11 mouse cellular contexts compared by ENCODE assay signal in the genomic region with DNA sequence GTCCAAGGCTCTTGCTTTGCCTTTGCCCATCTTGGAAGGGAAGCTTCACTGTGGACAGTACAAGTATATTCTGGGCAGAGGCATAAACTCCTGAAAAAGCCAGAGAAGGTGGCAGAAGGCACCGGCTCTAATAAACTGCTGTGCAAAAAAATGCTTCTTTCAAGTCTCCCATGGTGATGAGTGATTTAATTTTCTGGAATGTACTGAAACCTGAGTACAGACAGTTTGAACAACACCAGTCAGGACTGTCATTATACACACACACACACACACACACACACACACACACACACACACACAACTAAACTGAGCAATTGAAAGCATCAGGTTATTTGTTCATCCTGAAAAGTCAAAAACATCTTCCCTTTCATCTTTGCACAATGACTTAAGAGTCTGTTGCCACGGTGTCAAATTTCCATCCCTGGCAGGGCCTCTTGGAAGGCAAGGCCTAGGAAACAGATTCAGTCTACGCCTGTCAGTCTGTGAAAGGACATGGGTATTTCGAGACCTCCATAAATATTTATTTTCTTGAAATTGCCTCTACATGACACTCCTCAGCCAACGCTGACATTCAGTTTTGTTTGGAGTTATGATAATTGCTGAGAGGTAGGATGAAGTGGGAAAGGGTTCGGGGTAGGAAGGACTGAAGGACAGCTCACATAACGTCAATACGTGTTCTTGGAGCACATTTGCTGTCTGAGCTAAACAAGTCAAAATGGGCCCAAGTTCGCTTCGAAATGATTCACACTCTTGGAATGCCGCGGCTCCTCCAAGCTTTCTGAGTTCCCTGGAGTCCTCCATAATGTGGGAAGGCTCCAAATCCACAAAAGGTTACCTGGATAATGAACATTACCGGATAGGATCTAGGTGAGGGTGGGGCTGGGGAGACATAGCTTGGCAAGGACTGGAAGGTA.
DNase-seq lines count a peak whose midpoint lies in the region; ATAC-seq and TF ChIP-seq lines count a peak whose summit lies in the region.
"Had no signal": no experiment of that assay in that cellular context is flagged by ENCODE, and none has a peak within 500 bp of the region (broad histone marks: within the 10 kb centered on the region; RNA-seq: fewer than 3 reads in every experiment).

No protein-coding gene starts in this region.

- no peak overlapping the region for H3K4me3 ChIP-seq in midbrain, embryonic 10.5 days
- H3K4me3 ChIP-seq in midbrain, embryonic 13.5 days (replicated peaks) = no peak overlapping the region
- H3K4me3 ChIP-seq in olfactory bulb, adult 2 months (ENCODE audit: insufficient read depth, low read depth, low read length) = no peak overlapping the region
- no peak overlapping the region for H3K4me3 ChIP-seq in liver, embryonic 12.5 days
- H3K4me3 ChIP-seq: limb, embryonic 13.5 days; myocyte had no signal

- no peak overlapping the region for H3K9ac ChIP-seq in midbrain, embryonic 13.5 days (replicated peaks)
- no peak overlapping the region for H3K9ac ChIP-seq in liver, embryonic 12.5 days
- H3K9ac ChIP-seq: limb, embryonic 13.5 days had no signal

- no peak for TF ChIP-seq POLR2A in olfactory bulb, adult 2 months (IDR thresholded peaks at IDR 0.05; ENCODE audit: insufficient read depth, low read depth, low read length)

- H3K4me2 ChIP-seq in midbrain, embryonic 13.5 days (replicated peaks) = no peak overlapping the region
- H3K4me2 ChIP-seq in liver, embryonic 12.5 days = no peak overlapping the region
- H3K4me2 ChIP-seq: limb, embryonic 13.5 days had no signal

- peak; percentile 47 to 61 for DNase-seq in heart, adult 18-20 months
- no peak for DNase-seq in heart, adult 8-10 months (ENCODE audit: low spot score)
- peak; percentile 17 for DNase-seq in midbrain, embryonic 10.5 days (ENCODE audit: low spot score)
- DNase-seq in embryo, embryonic 11 days = peak; percentile 50
- DNase-seq: adrenal gland, postnatal 14 days; cerebellum, postnatal 14 days had no signal

- no peak for TF ChIP-seq CTCF in olfactory bulb, adult 2 months (IDR thresholded peaks at IDR 0.05; ENCODE audit: insufficient read depth, low read depth, low read length)

- no peak for ATAC-seq in midbrain, embryonic 13.5 days
- ATAC-seq in liver, embryonic 12.5 days = no peak

- H3K27me3 ChIP-seq in midbrain, embryonic 10.5 days (ENCODE audit: low read depth, poor library complexity, severe bottlenecking) = no peaks in the 10 kb centered on the region
- no peaks in the 10 kb centered on the region for H3K27me3 ChIP-seq in midbrain, embryonic 13.5 days
- H3K27me3 ChIP-seq in liver, embryonic 12.5 days (replicated peaks) = no peaks in the 10 kb centered on the region
- H3K27me3 ChIP-seq: limb, embryonic 13.5 days had no signal

- H3K4me1 ChIP-seq in midbrain, embryonic 10.5 days = peaks cover 29% of the 10 kb centered on the region
- peaks cover 24% of the 10 kb centered on the region for H3K4me1 ChIP-seq in midbrain, embryonic 13.5 days (replicated peaks)
- peaks cover 29% of the 10 kb centered on the region for H3K4me1 ChIP-seq in olfactory bulb, adult 2 months (ENCODE audit: control insufficient read depth, insufficient read depth, low read length)
- no peaks in the 10 kb centered on the region for H3K4me1 ChIP-seq in liver, embryonic 12.5 days

- no peaks in the 10 kb centered on the region for H3K36me3 ChIP-seq in midbrain, embryonic 10.5 days
- H3K36me3 ChIP-seq in midbrain, embryonic 13.5 days = no peaks in the 10 kb centered on the region
- no peaks in the 10 kb centered on the region for H3K36me3 ChIP-seq in liver, embryonic 12.5 days
- H3K36me3 ChIP-seq: limb, embryonic 13.5 days had no signal

- 78% methylated on average over 13 of the region's 13 CpGs for WGBS in midbrain, embryonic 10.5 days
- WGBS in midbrain, embryonic 13.5 days = 69% methylated on average over 13 of the region's 13 CpGs
- 56% methylated on average over 13 of the region's 13 CpGs for WGBS in olfactory bulb, adult 2 months
- WGBS in liver, embryonic 12.5 days (ENCODE audit: insufficient replicate concordance) = 74% methylated on average over 13 of the region's 13 CpGs

- peak overlapping the region; percentile 0; the same call in 1 of the 2 replicates for H3K27ac ChIP-seq in midbrain, embryonic 10.5 days (replicated peaks)
- H3K27ac ChIP-seq in midbrain, embryonic 13.5 days = no peak overlapping the region
- H3K27ac ChIP-seq in olfactory bulb, adult 2 months (ENCODE audit: insufficient read depth, low read depth, low read length) = peak overlapping the region; percentile 38
- no peak overlapping the region for H3K27ac ChIP-seq in liver, embryonic 12.5 days
- H3K27ac ChIP-seq: limb, embryonic 13.5 days had no signal

- H3K9me3 ChIP-seq in midbrain, embryonic 10.5 days (replicated peaks) = no peaks in the 10 kb centered on the region
- no peaks in the 10 kb centered on the region for H3K9me3 ChIP-seq in midbrain, embryonic 13.5 days
- H3K9me3 ChIP-seq in liver, embryonic 12.5 days (replicated peaks) = no peaks in the 10 kb centered on the region
- H3K9me3 ChIP-seq: limb, embryonic 13.5 days had no signal

Comparison
In these comparisons a context has a peak if more than half of its experiments do, and no peak if none do; other contexts are left out.
1. H3K27ac ChIP-seq: peak in midbrain, embryonic 10.5 days (single experiment) and olfactory bulb, adult 2 months (single experiment); none in midbrain, embryonic 13.5 days (single experiment) and liver, embryonic 12.5 days (single experiment).